Mouse (Mus musculus) lung, embryonic 16.5 days (tissue): ENCODE measurements at regions not wholly inside any gene's neighbourhood (a gene's known extent, or its start where the extent isn't known, plus 50 kb on each side); places are given as distances from the start of the nearest gene placed in this dataset.

Experiments used
- ATAC-seq: fragments of 200-750 bp; cut with Nextera tagmentation; 2 replicates; pipeline ENCODE4 v1.8.0; 2017; ENCODE audit warnings: low read depth, mild to moderate bottlenecking, moderate library complexity
- H3K27ac ChIP-seq: fragments of 300-500 bp; sonication (generic); 2 replicates; pipeline ENCODE4 v1.5.1; 2014; ENCODE audit warnings: mild to moderate bottlenecking, control low read depth, low read length
- H3K27me3 ChIP-seq: fragments of 300-500 bp; sonication (generic); 2 replicates; pipeline ENCODE4 v1.6.1; 2014; ENCODE audit warnings: low read depth, low read length, mixed read lengths; ENCODE audit not compliant: control insufficient read depth, insufficient read depth
- H3K36me3 ChIP-seq: fragments of 300-500 bp; sonication (generic); 2 replicates; pipeline ENCODE4 v1.6.1; 2014; ENCODE audit warnings: low read length; ENCODE audit not compliant: control insufficient read depth, insufficient read depth
- H3K4me1 ChIP-seq: fragments of 300-500 bp; sonication (generic); replicated peaks from 2 replicates; pipeline ENCODE4 v1.6.1; 2014; ENCODE audit warnings: low read length, mixed read lengths; ENCODE audit not compliant: control insufficient read depth, insufficient read depth
- H3K4me2 ChIP-seq: fragments of 300-500 bp; sonication (generic); 2 replicates; pipeline ENCODE4 v1.6.1; 2014; ENCODE audit warnings: low read depth, low read length, control low read depth
- H3K4me3 ChIP-seq: fragments of 300-500 bp; sonication (generic); 2 replicates; pipeline ENCODE4 v1.5.1; 2014; ENCODE audit warnings: mild to moderate bottlenecking, low read length, control low read depth
- H3K9ac ChIP-seq: fragments of 300-500 bp; sonication (generic); 2 replicates; pipeline ENCODE4 v1.6.1; 2014; ENCODE audit warnings: low read length, control low read depth
- H3K9me3 ChIP-seq: fragments of 300-500 bp; sonication (generic); 2 replicates; pipeline ENCODE4 v1.6.1; 2016; ENCODE audit warnings: low read length; ENCODE audit not compliant: control insufficient read depth
- WGBS: fragments of 180-500 bp; shearing (Covaris S2); extraction: QIAGEN DNeasy Blood & Tissue Kit; methylation state at CpG from one replicate; pipeline ENCODE4 v1.1.7; 2014; 5-methylcytosine and 5-hydroxymethylcytosine counted together

DNA sequence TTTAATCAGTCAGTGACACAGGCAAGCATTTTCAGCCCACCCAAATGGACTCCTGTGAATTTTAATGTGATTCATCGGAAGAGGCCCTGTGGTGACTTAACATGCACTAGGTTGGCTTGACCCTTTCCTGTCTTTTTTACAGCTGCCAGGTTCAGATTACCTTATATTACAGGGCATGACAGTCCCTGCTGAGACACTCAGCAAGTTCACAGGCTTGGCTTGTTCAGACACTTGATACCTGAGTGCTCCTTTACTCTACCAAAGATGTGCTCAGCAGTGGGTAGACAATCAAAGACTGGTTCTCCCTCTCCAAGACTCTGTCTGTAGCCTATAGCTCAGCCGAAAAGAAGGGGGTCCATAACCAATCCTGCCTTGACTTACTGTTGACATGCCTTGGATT is 60.1 kb upstream of the Hpgd start:
- H3K27ac ChIP-seq = no peak overlapping the region
- H3K36me3 ChIP-seq = no peaks in the 10 kb centered on the region
- no peaks in the 10 kb centered on the region; the same call in 1 of the 2 replicates for H3K4me1 ChIP-seq
- WGBS = 71% methylated on average over 2 of the region's 2 CpGs
- ATAC-seq = no peak
- no peak overlapping the region for H3K9ac ChIP-seq
- H3K27me3 ChIP-seq = no peaks in the 10 kb centered on the region
- H3K4me3 ChIP-seq = no peak overlapping the region
- no peak overlapping the region for H3K4me2 ChIP-seq
- no peaks in the 10 kb centered on the region for H3K9me3 ChIP-seq

DNA sequence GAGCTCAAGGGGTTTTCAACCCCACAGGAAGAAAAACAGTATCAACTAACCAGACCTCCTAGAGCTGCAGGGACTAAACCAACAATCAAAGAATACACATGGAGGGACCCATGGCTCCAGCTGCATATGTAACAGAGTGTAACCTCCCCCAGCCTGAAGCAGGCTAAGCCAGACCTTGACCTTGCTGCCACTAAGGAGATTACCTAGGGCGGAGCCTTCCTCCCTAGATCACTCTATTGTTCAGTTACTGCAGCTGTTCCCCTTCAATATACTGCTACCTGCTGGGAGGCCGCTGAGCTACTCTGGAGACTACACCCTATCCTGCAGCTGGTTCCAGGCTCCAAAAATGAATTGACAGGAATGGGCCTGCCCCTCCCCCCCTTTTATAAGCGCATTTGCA is 51.1 kb upstream of the Hpgd start:
- no peak overlapping the region for H3K9ac ChIP-seq
- 75% methylated on average over 3 of the region's 3 CpGs for WGBS
- no peak overlapping the region for H3K4me2 ChIP-seq
- H3K4me1 ChIP-seq = no peaks in the 10 kb centered on the region
- H3K27me3 ChIP-seq = no peaks in the 10 kb centered on the region
- no peak overlapping the region for H3K4me3 ChIP-seq
- no peak for ATAC-seq
- H3K27ac ChIP-seq = no peak overlapping the region
- H3K36me3 ChIP-seq = no peaks in the 10 kb centered on the region
- H3K9me3 ChIP-seq = no peaks in the 10 kb centered on the region
